Mouse (Mus musculus) MEL (cell line): ENCODE results near the gene Pccb. TPM values are rescaled to one million over a fixed set of nuclear protein-coding genes. Genes with fewer than 3 reads are reported as not detected.

Source experiments
- DNase-seq: peaks from one replicate; pipeline ENCODE4 v3.0.0; 2011; ENCODE audit warnings: low read depth, low spot score
- H3K27ac ChIP-seq: 2 replicates; pipeline ENCODE4 v1.5.1; 2012; ENCODE audit warnings: low read depth, mild to moderate bottlenecking, control low read depth, low read length, moderate library complexity; ENCODE audit not compliant: control insufficient read depth
- H3K27me3 ChIP-seq, 2 experiments: fragments of 150-350 bp in 1 of 2; sonication (generic) in 1 of 2; 2 replicates each; pipeline ENCODE4 v1.6.1; 2012; ENCODE audit warnings: low read length in 2 of 2, mild to moderate bottlenecking in 2 of 2, improper control_type of control experiment in 1 of 2, moderate library complexity in 1 of 2; ENCODE audit not compliant: insufficient read depth in 2 of 2, control insufficient read depth in 1 of 2
- H3K36me3 ChIP-seq, 2 experiments: 2 replicates each; pipeline ENCODE4 v1.6.1; 2012 to 2014; ENCODE audit warnings: low read length in 2 of 2, improper control_type of control experiment in 1 of 2, inconsistent platforms in 1 of 2, mild to moderate bottlenecking in 1 of 2; ENCODE audit not compliant: insufficient read depth in 2 of 2, control insufficient read depth in 1 of 2
- H3K4me1 ChIP-seq, 2 experiments: fragments of 150-350 bp in 1 of 2; sonication (generic) in 1 of 2; 2 replicates each; pipeline ENCODE4 v1.6.1; 2012; ENCODE audit warnings: low read length in 2 of 2, improper control_type of control experiment in 1 of 2, mild to moderate bottlenecking in 1 of 2; ENCODE audit not compliant: insufficient read depth in 2 of 2, control insufficient read depth in 1 of 2
- H3K4me3 ChIP-seq, 2 experiments: fragments of 150-350 bp in 1 of 2; sonication (generic) in 1 of 2; 2 replicates each; pipeline ENCODE4 v1.5.1; 2012; ENCODE audit warnings: low read depth in 2 of 2, low read length in 2 of 2, mild to moderate bottlenecking in 2 of 2, moderate library complexity in 2 of 2, control low read depth in 1 of 2, improper control_type of control experiment in 1 of 2; ENCODE audit not compliant: control insufficient read depth in 1 of 2, insufficient read depth in 1 of 2
- H3K79me2 ChIP-seq: 2 replicates; pipeline ENCODE4 v1.6.1; 2012; ENCODE audit warnings: mild to moderate bottlenecking, low read length, moderate library complexity; ENCODE audit not compliant: control insufficient read depth, poor library complexity, insufficient read depth
- H3K9ac ChIP-seq: 2 replicates; pipeline ENCODE4 v1.6.1; 2012; ENCODE audit warnings: low read depth, mild to moderate bottlenecking, control low read depth, low read length, moderate library complexity; ENCODE audit not compliant: control insufficient read depth, poor library complexity, severe bottlenecking
- H3K9me3 ChIP-seq: fragments of 150-350 bp; sonication (generic); replicated peaks from 2 replicates; pipeline ENCODE4 v1.6.1; 2012; ENCODE audit warnings: mild to moderate bottlenecking, low read length, improper control_type of control experiment, moderate library complexity; ENCODE audit not compliant: insufficient read depth
- BHLHE40 ChIP-seq: IDR thresholded peaks from 2 replicates; pipeline ENCODE4 v1.6.1; 2012; ENCODE audit warnings: low read depth, mild to moderate bottlenecking, inconsistent platforms, low read length, improper control_type of control experiment, borderline replicate concordance
- CHD1 ChIP-seq: IDR thresholded peaks from 2 replicates; pipeline ENCODE4 v1.6.1; 2012; ENCODE audit warnings: low read depth, mild to moderate bottlenecking, inconsistent platforms, low read length, improper control_type of control experiment
- CHD2 ChIP-seq: IDR thresholded peaks from 2 replicates; pipeline ENCODE4 v1.6.1; 2011; ENCODE audit warnings: low read length, improper control_type of control experiment
- E2F4 ChIP-seq: IDR thresholded peaks from 2 replicates; pipeline ENCODE4 v1.6.1; 2011; ENCODE audit warnings: low read depth, low read length, improper control_type of control experiment, borderline replicate concordance
- ETS1 ChIP-seq: IDR thresholded peaks from 2 replicates; pipeline ENCODE4 v1.6.1; 2012; ENCODE audit warnings: low read depth, mild to moderate bottlenecking, inconsistent platforms, low read length, improper control_type of control experiment, moderate library complexity
- KAT2A ChIP-seq: conservative IDR thresholded peaks from 2 replicates; pipeline ENCODE4 v1.6.1; 2012; ENCODE audit warnings: low read depth, low read length, improper control_type of control experiment, inconsistent platforms
- MAX ChIP-seq: IDR thresholded peaks from 2 replicates; pipeline ENCODE4 v1.6.1; 2011; ENCODE audit warnings: low read length, improper control_type of control experiment
- MXI1 ChIP-seq: IDR thresholded peaks from 2 replicates; pipeline ENCODE4 v1.6.1; 2011; ENCODE audit warnings: mild to moderate bottlenecking, low read depth, low read length, improper control_type of control experiment
- MYB ChIP-seq: IDR thresholded peaks from 2 replicates; pipeline ENCODE4 v1.6.1; 2011; ENCODE audit warnings: mild to moderate bottlenecking, low read depth, low read length, improper control_type of control experiment
- MYC ChIP-seq: IDR thresholded peaks from 2 replicates; pipeline ENCODE4 v1.6.1; 2011; ENCODE audit warnings: low read depth, mild to moderate bottlenecking, low read length, improper control_type of control experiment, moderate library complexity
- NRF1 ChIP-seq: IDR thresholded peaks from 2 replicates; pipeline ENCODE4 v1.6.1; 2014; ENCODE audit warnings: low read depth, mild to moderate bottlenecking, inconsistent platforms, low read length, improper control_type of control experiment, moderate library complexity; ENCODE audit not compliant: poor library complexity, insufficient read depth, severe bottlenecking
- POLR2A ChIP-seq, 2 experiments: IDR thresholded peaks; 2 replicates each; pipeline ENCODE4 v1.6.1; 2011 to 2012; ENCODE audit warnings: low read length in 2 of 2, mild to moderate bottlenecking in 2 of 2, control low read depth in 1 of 2, improper control_type of control experiment in 1 of 2, low read depth in 1 of 2, moderate library complexity in 1 of 2; ENCODE audit not compliant: control insufficient read depth in 1 of 2, insufficient read depth in 1 of 2, poor library complexity in 1 of 2
- POLR2AphosphoS5 ChIP-seq: IDR thresholded peaks from 2 replicates; pipeline ENCODE4 v1.6.1; 2012; ENCODE audit warnings: low read depth, borderline replicate concordance, mild to moderate bottlenecking, inconsistent platforms, low read length, moderate library complexity, mixed read lengths
- RCOR1 ChIP-seq: IDR thresholded peaks from 2 replicates; pipeline ENCODE4 v1.6.1; 2012; ENCODE audit warnings: low read depth, mild to moderate bottlenecking, inconsistent platforms, low read length, improper control_type of control experiment
- SIN3A ChIP-seq: IDR thresholded peaks from 2 replicates; pipeline ENCODE4 v1.6.1; 2012; ENCODE audit warnings: low read length, improper control_type of control experiment, inconsistent platforms
- TAL1 ChIP-seq: IDR thresholded peaks from 2 replicates; pipeline ENCODE4 v1.6.1; 2012; ENCODE audit warnings: mild to moderate bottlenecking, inconsistent platforms, low read length, moderate library complexity, mixed read lengths
- TBP ChIP-seq: IDR thresholded peaks from 2 replicates; pipeline ENCODE4 v1.8.0; 2011; ENCODE audit warnings: low read depth, low read length, improper control_type of control experiment
- UBTF ChIP-seq: IDR thresholded peaks from 2 replicates; pipeline ENCODE4 v1.6.1; 2012; ENCODE audit warnings: low read depth, mild to moderate bottlenecking, inconsistent platforms, low read length, improper control_type of control experiment, moderate library complexity, borderline replicate concordance; ENCODE audit not compliant: insufficient read depth
- USF1 ChIP-seq: IDR thresholded peaks from 2 replicates; pipeline ENCODE4 v1.6.1; 2014; ENCODE audit warnings: low read depth, mild to moderate bottlenecking, inconsistent platforms, low read length, improper control_type of control experiment, moderate library complexity
- ZKSCAN1 ChIP-seq: IDR thresholded peaks from 2 replicates; pipeline ENCODE4 v1.6.1; 2012; ENCODE audit warnings: low read depth, mild to moderate bottlenecking, inconsistent platforms, low read length, improper control_type of control experiment, moderate library complexity
- polyA plus RNA-seq, 2 experiments: library from polyadenylated mRNA; stranded (reverse) in 1 of 2; unstranded in 1 of 2; fragments of >175 nt in 1 of 2; fragments of >200 nt in 1 of 2; gene quantifications; 2 replicates each; pipeline versions ENCODE4 v1.2.1 to v1.2.4; 2012; ENCODE audit warnings: low replicate concordance in 2 of 2, low read depth in 1 of 2; ENCODE audit not compliant: insufficient read length in 2 of 2, insufficient read depth in 1 of 2, missing spikeins in 1 of 2
- total RNA-seq: library from RNA; depleted of rRNA; stranded (reverse); fragments of 300-350 nt; gene quantifications from 2 replicates; pipeline ENCODE4 v1.2.3, GENCODE M21; 2012

Pccb gene
- total and polyA plus RNA-seq, 3 experiments: 13.2 to 21.1 TPM; not detected in 1

DNA sequence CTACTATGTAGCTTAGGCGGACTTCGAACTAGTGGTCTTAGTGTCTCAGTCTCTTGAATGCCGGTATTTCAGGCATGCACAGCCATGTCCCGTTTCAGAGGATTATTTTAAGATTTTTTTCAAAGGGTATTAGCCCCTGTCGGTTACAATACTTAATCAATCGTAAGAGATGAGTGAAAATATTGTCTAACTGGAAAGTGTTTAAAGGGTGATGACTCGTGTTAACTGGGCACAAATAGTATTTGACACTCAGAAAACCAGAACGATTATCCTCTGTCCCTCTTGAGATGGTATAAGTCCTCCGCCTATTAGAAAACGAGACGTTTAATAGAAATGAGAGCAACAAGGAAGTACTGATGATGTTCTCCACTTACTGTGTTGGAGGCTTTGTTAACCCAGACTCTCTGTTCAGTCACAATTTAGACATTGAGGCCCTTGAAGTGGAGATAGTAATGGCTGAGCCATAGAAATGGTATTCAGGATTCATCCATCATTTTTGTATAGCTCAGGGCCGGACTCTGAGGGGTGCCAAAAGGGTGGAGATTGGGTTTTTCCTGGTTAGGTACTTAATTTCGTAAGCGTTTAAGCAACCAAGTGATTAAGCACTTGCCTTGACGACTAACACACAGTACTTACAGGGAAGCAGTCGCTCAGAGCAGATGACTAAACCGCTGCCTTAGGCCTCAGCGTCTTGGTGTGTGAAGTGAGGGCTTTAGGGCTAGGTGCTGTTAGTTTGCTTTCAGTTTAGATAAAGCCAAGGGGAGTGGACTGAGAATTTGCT is 41.6 kb upstream of the Pccb start (continued):
- no peak for TF ChIP-seq ETS1
- TF ChIP-seq KAT2A: no peak
- TF ChIP-seq RCOR1: no peak
- TF ChIP-seq MYB: no peak
- TF ChIP-seq SIN3A: peak; percentile 51
- TF ChIP-seq E2F4: no peak
- TF ChIP-seq POLR2A (IDR thresholded peaks at IDR 0.05; ENCODE audit: control insufficient read depth in 1 of 2, insufficient read depth in 1 of 2, low read depth in 1 of 2, low read length in 2 of 2, poor library complexity in 1 of 2): no peak
- TF ChIP-seq ZKSCAN1: no peak
- no peak for TF ChIP-seq USF1
- TF ChIP-seq MYC: no peak
- no peak for TF ChIP-seq CHD2

GRCm38 (mm10) chr9:101075694-101076093 is 41.0 kb upstream of the Pccb start:
- no peaks in the 10 kb centered on the region for H3K9me3 ChIP-seq
- H3K9ac ChIP-seq: peak overlapping the region; percentile 91
- peak overlapping the region; percentile 87 for H3K27ac ChIP-seq
- DNase-seq: no peak
- H3K36me3 ChIP-seq: peaks cover 0 to 21% of the 10 kb centered on the region in 2 experiments; a peak in 2 of 4 replicates
- no peaks in the 10 kb centered on the region for H3K27me3 ChIP-seq
- TF ChIP-seq BHLHE40: no peak
- TF ChIP-seq TBP: no peak
- TF ChIP-seq TAL1: no peak
- TF ChIP-seq SIN3A: no peak
- TF ChIP-seq CHD1: 0 out of 2 replicates have a peak, but pooled peaks have one; percentile 25
- peak; percentile 3; the same call in 1 of the 2 replicates for TF ChIP-seq MAX
- no peak for TF ChIP-seq NRF1
- TF ChIP-seq ZKSCAN1: no peak
- peak overlapping the region; percentile 96 to 99 for H3K4me3 ChIP-seq
- H3K79me2 ChIP-seq: peaks cover 69% of the 10 kb centered on the region
- peaks cover 0 to 7% of the 10 kb centered on the region in 2 experiments; a peak in 2 of 4 replicates for H3K4me1 ChIP-seq

- peaks cover 0 to 7% of the 10 kb centered on the region in 2 experiments; a peak in 2 of 4 replicates for H3K4me1 ChIP-seq
- H3K36me3 ChIP-seq: peaks cover 0 to 17% of the 10 kb centered on the region in 2 experiments; a peak in 2 of 4 replicates
- H3K79me2 ChIP-seq: peaks cover 66% of the 10 kb centered on the region
- H3K9ac ChIP-seq: peak overlapping the region; percentile 91
- H3K27ac ChIP-seq: peak overlapping the region; percentile 87
- peak overlapping the region; percentile 96 to 99 for H3K4me3 ChIP-seq
- no peaks in the 10 kb centered on the region for H3K9me3 ChIP-seq
- TF ChIP-seq TAL1: 0 out of 2 replicates have a peak, but pooled peaks have one; percentile 12
- TF ChIP-seq MAX: no peak; the same call in 1 of the 2 replicates
- peak; percentile 79 for TF ChIP-seq SIN3A
- TF ChIP-seq ZKSCAN1: no peak
- peak; percentile 62 for TF ChIP-seq MXI1
- TF ChIP-seq POLR2AphosphoS5: no peak
- TF ChIP-seq UBTF: 0 out of 2 replicates have a peak, but pooled peaks have one; percentile 78
- DNase-seq: peak; percentile 76
- H3K27me3 ChIP-seq: no peaks in the 10 kb centered on the region
Observed at GRCm38 (mm10) chr9:101075091-101075581, 40.4 kb upstream of the Pccb start.
